Mouse (Mus musculus) megakaryocyte, adult 5-6 weeks (primary cell): Measurements from ENCODE around the gene Sema6d. TPM values are rescaled to one million over a fixed set of nuclear protein-coding genes. Genes with fewer than 3 reads are reported as not detected.
"Not testable (repeated sequence)": the region's sequence is repeated elsewhere in the genome, so short reads cannot be mapped to it uniquely, and the experiment has no call there.

Experiments
- ATAC-seq: 2 replicates; pipeline ENCODE4 v1.8.0; 2016; ENCODE audit warnings: mild to moderate bottlenecking, inconsistent platforms; ENCODE audit not compliant: poor library complexity, severe bottlenecking
- total RNA-seq, 2 experiments: library from RNA; stranded (forward) in 1 of 2; stranded (reverse) in 1 of 2; fragments of 153-499, 151-499 nt in 1 of 2; fragments of 221-1000, 200-1000 nt in 1 of 2; gene quantifications; 2 replicates each; pipeline versions ENCODE4 v1.2.3 to v1.2.4; 2015 to 2017

The Sema6d gene
- total RNA-seq, 2 experiments from 2014 or later, result 0.04 to 0.11 TPM

DNA sequence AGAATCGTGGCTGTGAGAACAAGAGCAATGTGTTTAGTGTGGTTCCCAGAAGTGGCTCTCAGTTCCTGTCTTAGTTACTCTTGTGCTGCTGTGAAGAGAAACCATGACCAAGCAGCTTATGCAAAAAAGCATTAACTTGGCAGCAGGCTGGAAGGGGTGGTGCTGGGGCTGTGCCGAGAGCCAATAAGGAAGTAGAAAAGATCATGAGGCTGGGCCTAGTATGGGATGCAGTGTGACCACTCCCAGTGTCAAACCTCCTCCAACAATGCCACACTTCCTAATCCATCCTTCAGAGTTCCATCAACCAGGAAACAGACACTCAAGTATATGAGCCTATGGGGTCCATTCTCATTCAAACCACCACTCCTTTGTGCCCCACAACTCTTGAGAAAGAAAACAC lies 199.6 kb downstream of the Sema6d start:
- peak; percentile 99 for ATAC-seq

DNA sequence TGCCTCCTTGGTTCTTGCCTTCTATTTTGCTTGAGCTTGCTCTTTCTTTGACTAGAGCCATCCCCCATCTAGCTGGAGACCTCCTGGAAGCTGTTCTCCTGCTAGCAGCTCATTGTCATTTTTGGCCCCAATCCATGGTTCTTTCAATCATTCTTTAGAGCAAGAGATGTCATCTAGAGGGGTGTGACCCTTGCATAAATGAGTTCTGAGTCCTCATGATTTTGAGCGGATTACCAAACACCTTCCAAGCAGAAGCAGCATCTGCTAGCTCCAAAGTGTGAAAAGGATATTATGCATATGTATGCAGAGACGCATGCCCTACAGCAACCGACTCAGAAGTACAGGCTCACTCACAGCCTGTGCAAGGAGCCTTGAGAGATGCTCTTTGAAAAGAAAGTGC lies 201.4 kb downstream of the Sema6d start:
- ATAC-seq, result no peak

DNA sequence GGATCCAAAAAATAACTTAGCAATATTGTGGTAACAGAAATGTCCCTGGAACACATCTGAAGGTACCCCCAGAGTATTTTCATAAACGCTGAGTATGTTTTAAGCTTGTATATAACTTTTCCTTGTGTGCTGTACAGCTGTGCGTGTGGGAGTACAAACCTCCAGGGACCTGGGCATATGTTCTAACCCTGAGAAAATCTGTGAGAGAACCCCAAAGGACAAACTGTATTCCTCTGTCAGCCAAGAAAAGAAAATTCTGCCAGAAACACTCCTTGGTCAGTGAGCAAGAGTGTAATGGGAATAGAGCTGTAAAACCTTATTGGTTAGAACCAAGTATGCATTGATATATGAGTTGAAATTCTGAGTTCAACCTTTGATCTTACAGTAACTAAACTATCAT lies 203.8 kb downstream of the Sema6d start:
- ATAC-seq, result no peak

DNA sequence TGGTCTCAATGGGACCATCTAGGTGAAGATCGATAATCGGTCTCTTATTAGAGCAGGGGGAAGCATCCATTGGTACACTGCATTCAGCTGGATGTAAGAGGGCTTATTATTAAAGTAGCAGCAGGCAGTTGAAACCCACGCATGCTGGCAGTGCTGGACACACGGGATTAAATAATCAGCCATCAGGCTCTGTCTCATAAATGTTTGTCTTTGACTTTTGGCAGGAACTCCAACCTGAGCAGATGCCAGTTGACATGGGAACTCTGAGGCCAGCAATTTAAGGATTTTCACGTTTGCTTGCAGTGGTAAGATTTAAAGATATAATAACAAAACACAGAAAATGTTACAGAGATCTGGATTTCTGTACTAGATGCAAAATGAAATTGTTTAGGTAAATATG lies 208.6 kb downstream of the Sema6d start:
- ATAC-seq, result 0 out of 2 replicates have a peak, but pooled peaks have one; percentile 1

DNA sequence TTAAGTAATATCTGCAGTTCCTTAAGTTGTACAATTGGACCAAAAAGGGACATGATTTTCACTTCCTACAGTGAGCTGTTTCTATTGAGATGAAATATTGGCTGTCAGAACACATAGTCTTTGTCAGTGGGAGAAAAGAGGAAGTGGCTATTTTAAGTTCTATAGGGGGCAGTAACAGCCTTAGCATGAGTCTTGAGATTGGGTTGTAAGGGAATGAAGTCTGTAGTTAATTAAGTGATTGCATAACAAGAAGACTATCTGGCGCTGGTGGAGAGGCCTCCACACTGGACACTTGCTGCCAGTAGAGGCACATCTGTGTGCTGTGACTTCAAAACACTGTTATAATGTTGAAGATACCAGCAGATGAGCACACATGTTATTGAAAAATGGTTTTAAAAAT lies 209.1 kb downstream of the Sema6d start:
- peak; percentile 98 for ATAC-seq

DNA sequence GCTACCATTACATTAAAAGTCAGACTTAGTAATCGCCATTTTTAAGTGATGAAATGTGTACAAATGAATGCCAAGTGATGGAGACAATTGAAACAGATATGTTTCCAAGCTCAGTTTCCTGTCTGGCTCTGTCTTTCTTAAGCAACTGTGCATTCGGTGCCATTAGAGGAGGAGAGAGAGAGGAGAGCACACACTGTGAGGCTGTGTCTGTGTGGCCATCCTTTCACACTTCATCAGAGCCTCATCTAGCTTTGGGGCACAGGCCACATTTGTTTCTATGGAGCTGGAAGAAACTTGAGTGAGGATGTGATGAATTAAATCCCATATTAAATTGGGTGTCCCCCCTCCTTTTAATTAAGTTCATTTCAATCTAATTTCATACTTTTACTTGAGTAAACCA lies 218.8 kb downstream of the Sema6d start:
- no peak for ATAC-seq

DNA sequence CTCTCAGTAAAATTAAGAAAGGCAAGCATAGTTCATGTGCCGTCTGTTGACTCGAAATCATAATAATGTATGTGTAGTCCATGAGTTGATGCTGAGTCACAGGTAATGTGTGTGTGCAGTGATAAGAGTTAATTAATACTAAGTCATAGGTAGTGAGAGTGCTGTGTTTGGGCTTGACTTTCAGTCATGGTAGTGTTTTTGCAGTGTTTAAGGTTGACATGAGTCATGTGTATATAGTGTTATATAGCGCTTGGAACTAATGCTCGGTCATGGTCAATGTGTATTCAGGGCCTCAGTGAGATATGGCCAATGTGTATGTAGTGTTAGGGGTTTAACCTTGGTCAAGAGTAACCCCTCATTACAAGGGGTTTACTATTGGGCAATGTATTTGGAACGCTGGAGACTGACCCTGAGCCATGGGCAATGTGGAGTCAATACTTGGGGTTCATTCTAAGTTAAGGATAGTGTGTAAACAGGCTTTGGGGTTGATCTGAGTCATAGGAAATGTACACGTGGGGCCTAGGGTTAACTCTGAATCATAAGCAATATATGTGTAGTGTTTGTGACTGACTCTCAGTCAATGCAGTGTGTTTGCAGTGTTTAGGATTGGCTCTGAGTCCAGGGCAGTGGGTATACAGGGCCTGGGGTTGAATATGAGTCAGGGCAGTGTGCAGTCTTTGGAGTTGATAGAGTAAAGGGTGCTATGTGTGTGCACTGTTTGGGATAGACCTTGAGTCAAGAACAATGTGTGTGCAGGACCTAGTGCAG lies 219.8 kb downstream of the Sema6d start:
- ATAC-seq, result no peak

- no peak for ATAC-seq
These were observed 232.9 kb downstream of the Sema6d start for GRCm38 (mm10) chr2:124322528-124323215.

GRCm38 (mm10) chr2:124324107-124324724 lies 234.4 kb downstream of the Sema6d start:
- no peak for ATAC-seq

- ATAC-seq, result no peak
These were observed 239.8 kb downstream of the Sema6d start for GRCm38 (mm10) chr2:124329473-124330130.

DNA sequence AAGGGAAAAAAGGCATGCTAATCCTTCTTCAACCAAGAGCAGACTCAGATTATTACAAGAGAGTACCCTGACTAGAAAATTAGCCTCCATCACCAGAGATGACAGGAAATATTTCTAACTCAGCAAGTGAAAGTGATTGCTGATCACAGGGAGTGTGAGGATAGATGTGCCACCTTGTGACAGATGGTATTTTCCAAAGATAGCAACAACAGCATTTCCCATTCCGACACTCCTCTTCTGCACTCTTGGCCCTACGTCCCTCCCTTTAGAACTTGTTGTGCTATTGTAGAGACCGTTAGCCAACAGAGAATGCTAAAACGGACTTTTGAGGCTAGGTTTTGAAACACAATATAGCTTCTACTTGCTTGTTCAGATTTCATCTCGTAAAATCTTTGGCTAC lies 243.1 kb downstream of the Sema6d start:
- no peak for ATAC-seq

DNA sequence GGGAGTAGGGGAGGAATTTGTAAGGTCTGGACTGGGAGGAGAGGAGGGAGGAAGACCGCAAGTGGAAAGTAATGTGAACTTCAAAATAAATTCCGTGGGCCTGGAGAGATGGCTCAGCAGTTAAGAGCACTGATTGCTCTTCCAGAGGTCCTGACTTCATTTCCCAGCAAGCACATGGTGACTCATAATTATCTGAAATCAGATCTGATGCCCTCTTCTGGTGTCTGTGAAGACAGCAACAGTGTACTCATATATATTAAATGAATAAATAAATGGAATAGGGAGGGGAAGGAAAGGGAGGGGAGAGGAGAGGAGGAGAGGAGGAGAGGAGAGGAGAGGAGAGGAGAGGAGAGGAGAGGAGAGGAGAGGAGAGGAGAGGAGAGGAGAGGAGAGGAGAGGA lies 244.9 kb downstream of the Sema6d start:
- not testable (repeated sequence) for ATAC-seq

DNA sequence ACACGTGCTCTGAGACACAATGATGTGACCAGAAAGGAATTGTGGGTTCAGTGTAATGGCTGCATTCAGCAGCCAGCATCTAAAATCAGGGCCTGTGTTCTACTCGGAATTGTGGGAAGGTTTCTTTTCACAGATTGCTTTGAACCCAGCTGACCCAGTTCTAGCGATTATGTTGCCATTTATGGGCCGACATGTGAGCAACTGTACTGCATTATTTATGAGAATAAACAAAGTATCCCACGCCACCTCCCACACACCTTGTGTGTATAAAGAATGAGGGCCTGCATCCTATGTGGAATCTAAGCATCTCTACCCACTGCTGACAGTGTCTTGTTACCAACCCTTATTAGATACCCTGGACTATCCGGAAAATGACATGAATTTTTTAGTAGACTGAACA lies 248.5 kb downstream of the Sema6d start:
- no peak for ATAC-seq

- ATAC-seq, result no peak
These were observed 264.4 kb downstream of the Sema6d start for GRCm38 (mm10) chr2:124354191-124354590.

DNA sequence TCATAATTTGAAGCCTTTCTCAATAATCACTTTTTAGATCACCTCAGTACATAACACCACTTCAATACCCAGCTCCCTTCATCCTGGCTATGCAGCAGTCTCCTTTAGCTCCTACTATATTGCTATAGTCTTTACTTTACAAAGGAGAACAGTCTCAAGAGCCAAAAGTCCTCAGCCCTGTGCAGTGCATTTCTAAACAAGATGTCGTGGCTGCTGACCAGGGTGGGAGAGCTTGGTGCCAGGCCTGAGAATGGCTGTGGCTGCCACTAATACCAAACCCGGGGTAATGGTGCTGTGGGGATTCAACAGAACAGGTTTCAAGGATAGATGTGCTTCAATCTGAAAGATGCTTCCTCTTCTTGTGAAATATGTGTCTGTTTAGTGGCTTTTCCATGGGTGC lies 264.9 kb downstream of the Sema6d start:
- no peak for ATAC-seq

GRCm38 (mm10) chr2:124369291-124369690 lies 279.5 kb downstream of the Sema6d start:
- no peak for ATAC-seq

GRCm38 (mm10) chr2:124369991-124370390 lies 280.2 kb downstream of the Sema6d start:
- ATAC-seq, result no peak

- ATAC-seq, result peak; percentile 27; the same call in 1 of the 2 replicates
These were observed 281.6 kb downstream of the Sema6d start for GRCm38 (mm10) chr2:124371363-124371762.

DNA sequence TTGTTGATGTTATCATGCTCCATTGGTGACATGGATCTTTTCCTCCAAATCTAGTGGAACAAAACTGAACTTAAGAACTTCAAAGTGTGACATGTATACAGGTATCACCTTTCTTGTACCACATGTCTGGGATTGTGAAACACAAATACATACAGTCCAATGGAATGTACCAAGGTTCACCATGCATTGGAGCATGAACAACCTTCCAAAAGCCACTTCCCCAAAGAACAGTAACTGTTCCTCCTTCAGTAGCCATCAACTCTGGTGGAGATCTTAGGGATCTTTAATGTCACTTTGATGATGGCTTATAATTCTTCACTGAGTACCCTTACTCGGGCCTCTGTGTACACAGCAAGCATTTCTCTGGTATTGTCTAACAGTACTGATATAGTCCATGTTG lies 295.3 kb downstream of the Sema6d start:
- peak; percentile 62 for ATAC-seq

DNA sequence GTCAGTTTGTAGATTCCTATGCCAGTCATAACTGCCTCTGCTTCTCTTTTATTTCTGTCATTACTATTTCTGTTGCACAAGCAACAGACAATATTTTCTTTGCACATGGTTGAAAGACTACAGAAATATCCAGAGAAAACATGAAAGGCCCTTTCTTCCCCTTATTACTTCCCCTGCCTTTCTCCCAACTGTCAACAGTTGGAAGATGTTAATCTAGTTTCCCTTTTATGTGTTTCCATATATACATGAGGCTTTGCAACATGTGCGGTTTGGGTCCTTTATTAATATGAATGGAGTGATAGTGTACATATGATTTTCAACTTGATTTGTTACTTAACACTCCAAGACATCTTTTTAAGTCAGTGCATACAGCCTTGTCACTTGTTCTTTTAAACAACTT lies 296.0 kb downstream of the Sema6d start:
- ATAC-seq, result peak; percentile 79

- no peak for ATAC-seq
These were observed 298.5 kb downstream of the Sema6d start for GRCm38 (mm10) chr2:124388269-124388668.
